Comparison of ENCODE assay signal across 27 mouse cellular contexts in genomic region chr1:151879966-151880365, GRCm38 (mm10).
DNase-seq lines count a peak whose midpoint lies in the region; ATAC-seq and TF ChIP-seq lines count a peak whose summit lies in the region.
"Had no signal": no experiment of that assay in that cellular context is flagged by ENCODE, and none has a peak within 500 bp of the region (broad histone marks: within the 10 kb centered on the region; RNA-seq: fewer than 3 reads in every experiment).

No protein-coding gene starts in this region.

- no peak overlapping the region for H3K27ac ChIP-seq in heart, embryonic 12.5 days (ENCODE audit: poor library complexity, severe bottlenecking)
- no peak overlapping the region for H3K27ac ChIP-seq in lung, embryonic 14.5 days (ENCODE audit: low read depth)
- H3K27ac ChIP-seq: left cerebral cortex, adult 2 months; midbrain, embryonic 12.5 days; neural tube, embryonic 13.5 days had no signal

- WGBS in heart, embryonic 12.5 days = 67% methylated on average over 13 of the region's 13 CpGs
- WGBS in lung, embryonic 14.5 days = 74% methylated on average over 13 of the region's 13 CpGs

- H3K4me3 ChIP-seq in heart, embryonic 12.5 days = no peak overlapping the region
- no peak overlapping the region for H3K4me3 ChIP-seq in lung, embryonic 14.5 days (ENCODE audit: low read depth, low read length)
- H3K4me3 ChIP-seq: hindbrain, embryonic 10.5 days; hindbrain, embryonic 15.5 days; left cerebral cortex, adult 2 months; limb, embryonic 13.5 days; megakaryocyte, embryonic 14.5 days; midbrain, embryonic 12.5 days; myocyte; neural tube, embryonic 13.5 days had no signal

- peak; percentile 40 to 42 for DNase-seq in cerebellum, postnatal 10 days
- DNase-seq in cerebellum, adult 9-11 months = no peak
- no peak for DNase-seq in heart, postnatal 25 days (ENCODE audit: low spot score)
- DNase-seq in lung, embryonic 14.5 days = peak; percentile 31
- DNase-seq in lung, postnatal 14 days = no peak
- DNase-seq in brain, embryonic 14.5 days (ENCODE audit: low read depth) = peak; percentile 58
- no peak for DNase-seq in left cerebral cortex, postnatal 4 days
- DNase-seq: adrenal gland, adult 8-10 months; cerebellum, adult 11 months; forebrain, postnatal 0 days; gastrocnemius, postnatal 10 days; kidney, adult 11 months; kidney, postnatal 14 days; lung, postnatal 4 days; right cerebral cortex, postnatal 14 days had no signal

- no peak overlapping the region for H3K9ac ChIP-seq in heart, embryonic 12.5 days
- no peak overlapping the region for H3K9ac ChIP-seq in lung, embryonic 14.5 days
- H3K9ac ChIP-seq: forebrain, postnatal 0 days; hindbrain, embryonic 15.5 days; limb, embryonic 13.5 days; midbrain, embryonic 12.5 days; neural tube, embryonic 13.5 days had no signal

- 0 out of 2 replicates have a peak overlapping the region, but pooled peaks have one; percentile 8 for H3K4me2 ChIP-seq in heart, embryonic 12.5 days
- no peak overlapping the region for H3K4me2 ChIP-seq in lung, embryonic 14.5 days
- H3K4me2 ChIP-seq: hindbrain, embryonic 15.5 days; limb, embryonic 13.5 days; liver, embryonic 11.5 days; midbrain, embryonic 12.5 days; neural tube, embryonic 13.5 days had no signal

- intact Hi-C loops in heart, postnatal 25 days (cut with DNase I) = no loop called here
- intact Hi-C loops in left cerebral cortex, postnatal 4 days (cut with DNase I) = no loop called here

- no peak for ATAC-seq in heart, embryonic 12.5 days (ENCODE audit: insufficient number of reproducible peaks, low FRiP score)
- ATAC-seq in lung, embryonic 14.5 days (ENCODE audit: insufficient read depth) = no peak
- ATAC-seq: forebrain, postnatal 0 days; inflammation-experienced regulatory T-cells, adult 6 months had no signal

- H3K4me1 ChIP-seq in heart, embryonic 12.5 days (replicated peaks) = peaks cover 21% of the 10 kb centered on the region
- no peaks in the 10 kb centered on the region for H3K4me1 ChIP-seq in lung, embryonic 14.5 days (ENCODE audit: insufficient read depth)

- no peaks in the 10 kb centered on the region for H3K9me3 ChIP-seq in heart, embryonic 12.5 days (replicated peaks)
- H3K9me3 ChIP-seq in lung, embryonic 14.5 days (ENCODE audit: low read depth, low read length) = no peaks in the 10 kb centered on the region
- H3K9me3 ChIP-seq: hindbrain, embryonic 10.5 days; hindbrain, embryonic 15.5 days; limb, embryonic 13.5 days; megakaryocyte, embryonic 14.5 days; midbrain, embryonic 12.5 days; neural tube, embryonic 13.5 days had no signal

- TF ChIP-seq POLR2A in brain, embryonic 14.5 days (IDR thresholded peaks at IDR 0.05; ENCODE audit: borderline replicate concordance, extremely low read depth, insufficient read depth, insufficient read length, poor library complexity, severe bottlenecking) = no peak

- H3K27me3 ChIP-seq in heart, embryonic 12.5 days (replicated peaks) = no peaks in the 10 kb centered on the region
- H3K27me3 ChIP-seq in lung, embryonic 14.5 days (ENCODE audit: insufficient read depth, low read length) = no peaks in the 10 kb centered on the region
- H3K27me3 ChIP-seq: CH12.LX; hindbrain, embryonic 15.5 days; limb, embryonic 13.5 days; midbrain, embryonic 12.5 days; neural tube, embryonic 13.5 days had no signal

- TF ChIP-seq CTCF in lung, embryonic 14.5 days (IDR thresholded peaks at IDR 0.05; ENCODE audit: low read depth) = no peak
- no peak for TF ChIP-seq CTCF in brain, embryonic 14.5 days (IDR thresholded peaks at IDR 0.05; ENCODE audit: borderline replicate concordance, extremely low read depth, insufficient read depth, insufficient read length)

- no peaks in the 10 kb centered on the region for H3K36me3 ChIP-seq in heart, embryonic 12.5 days
- no peaks in the 10 kb centered on the region for H3K36me3 ChIP-seq in lung, embryonic 14.5 days (ENCODE audit: insufficient read depth)
- H3K36me3 ChIP-seq: hindbrain, embryonic 10.5 days; hindbrain, embryonic 15.5 days; limb, embryonic 13.5 days; midbrain, embryonic 12.5 days; neural tube, embryonic 13.5 days had no signal

Comparison
In these comparisons a context has a peak if more than half of its experiments do, and no peak if none do; other contexts are left out.
1. DNase-seq: peak in cerebellum, postnatal 10 days (2 of 2), lung, embryonic 14.5 days (single experiment) and brain, embryonic 14.5 days (single experiment); none in cerebellum, adult 9-11 months (single experiment), heart, postnatal 25 days (single experiment), lung, postnatal 14 days (single experiment) and left cerebral cortex, postnatal 4 days (single experiment).